Mouse (Mus musculus): ENCODE measurements around the gene Mup12.
"Not testable (repeated sequence)": the region's sequence is repeated elsewhere in the genome, so short reads cannot be mapped to it uniquely, and the experiment has no call there.

Gene Mup12

GRCm38 (mm10) chr4:60741226-60741625, at the start of gene Mup12:
TSS of gene Mup12 (minus strand) at chr4:60741326.
- not testable (repeated sequence) for DNase-seq
